26 mouse cellular contexts compared by ENCODE assay signal in the genomic region with DNA sequence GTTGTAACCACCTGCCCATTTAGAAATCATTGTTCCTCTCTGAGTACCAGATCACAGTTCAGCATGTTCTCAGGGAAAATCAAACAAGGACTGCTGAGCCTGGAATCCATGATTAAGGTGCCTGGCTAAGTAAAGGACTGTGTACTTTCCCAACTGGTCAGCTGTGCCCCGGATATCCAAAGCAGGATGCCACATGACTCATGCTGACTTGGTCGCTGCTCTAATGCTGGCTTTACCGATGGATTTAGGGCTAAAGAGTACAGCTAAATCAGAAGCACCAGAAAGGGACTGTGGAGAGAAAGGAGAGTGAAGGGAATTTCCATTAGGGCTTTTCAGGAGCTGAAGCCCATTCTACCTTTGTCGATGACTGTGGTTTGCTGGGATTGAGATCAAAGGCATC.
"Had no signal": no experiment of that assay in that cellular context is flagged by ENCODE, and none has a peak within 500 bp of the region (broad histone marks: within the 10 kb centered on the region; RNA-seq: fewer than 3 reads in every experiment).

No protein-coding gene starts in this region.

- H3K4me2 ChIP-seq: embryonic facial prominence, embryonic 12.5 days; embryonic facial prominence, embryonic 13.5 days; embryonic facial prominence, embryonic 15.5 days; forebrain, embryonic 12.5 days; forebrain, embryonic 13.5 days; forebrain, embryonic 15.5 days had no signal

- H3K36me3 ChIP-seq: embryonic facial prominence, embryonic 10.5 days; embryonic facial prominence, embryonic 12.5 days; embryonic facial prominence, embryonic 13.5 days; embryonic facial prominence, embryonic 15.5 days; forebrain, embryonic 10.5 days; forebrain, embryonic 12.5 days; forebrain, embryonic 15.5 days had no signal

- H3K27me3 ChIP-seq: embryonic facial prominence, embryonic 12.5 days; embryonic facial prominence, embryonic 13.5 days; embryonic facial prominence, embryonic 15.5 days; forebrain, embryonic 12.5 days; forebrain, embryonic 13.5 days; forebrain, embryonic 15.5 days had no signal

- DNase-seq: cerebellum, adult 9-10 months; cerebellum, adult 9-11 months; cerebellum, postnatal 10 days; cerebellum, postnatal 14 days; cerebellum, postnatal 25 days; cerebellum, postnatal 36 days; forebrain, postnatal 0 days; gastrocnemius, adult 2 months; gastrocnemius, postnatal 10 days; gastrocnemius, postnatal 14 days; gastrocnemius, postnatal 25 days; gastrocnemius, postnatal 36 days; heart, adult 11 months; heart, adult 18-20 months; heart, adult 2 months had no signal

- ATAC-seq: forebrain, embryonic 13.5 days; forebrain, embryonic 14.5 days; forebrain, embryonic 15.5 days; forebrain, embryonic 16.5 days; forebrain, postnatal 0 days had no signal

- H3K4me3 ChIP-seq: embryonic facial prominence, embryonic 10.5 days; embryonic facial prominence, embryonic 12.5 days; embryonic facial prominence, embryonic 13.5 days; embryonic facial prominence, embryonic 15.5 days; erythroblast, embryonic 14.5 days; forebrain, embryonic 10.5 days; forebrain, embryonic 12.5 days; forebrain, embryonic 13.5 days; forebrain, embryonic 15.5 days; gastrocnemius, adult 2 months; heart, adult 2 months had no signal
